Mouse (Mus musculus): ENCODE data around the gene Nav2.

DNA sequence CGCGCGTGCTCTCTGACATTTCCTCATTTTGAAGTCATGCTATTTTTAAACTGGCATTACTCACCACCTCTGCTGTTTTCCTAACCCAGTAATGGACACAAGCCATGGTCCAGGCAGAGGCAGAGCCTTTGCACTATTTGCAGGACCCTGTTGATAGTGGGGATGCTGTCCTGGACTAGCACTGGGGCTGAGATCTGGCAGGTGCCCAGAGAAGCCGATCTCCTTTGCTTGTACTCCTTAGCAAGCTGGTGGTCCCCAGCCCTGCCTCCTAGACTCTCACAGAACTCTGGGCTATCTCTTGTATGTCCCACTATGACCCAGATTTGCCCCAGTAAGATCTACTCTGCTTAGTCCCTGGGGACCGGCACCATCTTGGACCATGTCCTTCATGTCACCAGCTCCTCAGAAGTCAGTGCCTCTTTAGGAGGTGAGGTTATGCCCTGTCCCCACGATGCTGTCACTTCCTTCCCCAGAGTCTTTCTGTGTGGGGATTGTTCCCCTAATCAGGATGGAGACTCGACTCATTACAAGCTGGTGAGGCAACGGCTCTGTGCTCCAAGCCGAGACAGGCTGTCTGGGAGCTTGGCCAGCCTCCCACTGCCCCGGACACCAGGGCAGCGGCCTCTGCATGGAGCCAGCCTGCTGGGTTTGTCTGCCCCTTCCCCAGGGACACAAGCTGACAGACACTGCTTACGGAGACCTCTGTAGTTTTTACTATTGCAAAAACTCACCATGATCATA is 250.3 kb downstream of the Nav2 start:
- TF ChIP-seq CTCF (IDR thresholded peaks at IDR 0.05; ENCODE audit: low read depth, low read length) (no peak), EP300 (IDR thresholded peaks at IDR 0.05; ENCODE audit: insufficient read depth, low read depth, low read length) (no peak)

All from ES-Bruce4 (cell line).